Mouse (Mus musculus): ENCODE results near the gene Colq.
"Not testable (repeated sequence)": the region's sequence is repeated elsewhere in the genome, so short reads cannot be mapped to it uniquely, and the experiment has no call there.

DNA sequence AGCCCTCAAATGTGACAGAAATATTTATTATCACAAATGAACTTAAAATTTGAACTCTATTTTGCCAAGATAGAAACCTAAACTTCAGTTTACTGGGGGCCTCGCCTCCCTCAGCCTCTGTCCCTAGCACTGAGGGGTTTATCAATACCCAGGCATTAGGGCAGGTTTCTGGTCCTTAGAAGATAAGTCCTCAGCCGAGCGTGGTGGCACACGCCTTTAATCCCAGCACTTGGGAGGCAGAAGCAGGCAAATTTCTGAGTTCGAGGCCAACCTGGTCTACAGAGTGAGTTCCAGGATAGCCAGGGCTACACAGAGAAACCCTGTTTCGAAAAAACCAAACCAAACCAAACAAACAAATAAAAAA is 11.5 kb upstream of the Colq start:
- not testable (repeated sequence) for TF ChIP-seq CTCF (IDR thresholded peaks at IDR 0.05; ENCODE audit: control insufficient read depth, insufficient read depth, insufficient read length); USF1 (IDR thresholded peaks at IDR 0.05; ENCODE audit: low read depth); FOSL1 (IDR thresholded peaks at IDR 0.05; ENCODE audit: insufficient read depth, low read length, poor library complexity, severe bottlenecking); MYOG (IDR thresholded peaks at IDR 0.05; ENCODE audit: control insufficient read depth, extremely low read depth, insufficient read length); MAX (IDR thresholded peaks at IDR 0.05); CEBPB (IDR thresholded peaks at IDR 0.05; ENCODE audit: low read depth); MYOD1 (IDR thresholded peaks at IDR 0.05; ENCODE audit: control insufficient read depth, insufficient read length, low read depth)
